Mouse (Mus musculus) left cerebral cortex, postnatal 14 days (tissue): ENCODE data around the gene Tmem184a. TPM values are rescaled to one million over a fixed set of nuclear protein-coding genes. Genes with fewer than 3 reads are reported as not detected.

Experiments
- DNase-seq, 2 experiments: peaks; one replicate each; pipeline ENCODE4 v3.0.0; 2021 to 2022; ENCODE audit warnings: low spot score in 2 of 2, mixed read lengths in 1 of 2
- intact Hi-C: fragments of 180-260 bp; cut with DNase I; formaldehyde crosslinking; loops from one replicate; pipeline ENCODE4 v1.15.1; 2025
- long read RNA-seq, 2 experiments: library from polyadenylated mRNA; stranded (forward); transcript quantifications; one replicate each; pipeline ENCODE4 v2.0.0; 2021
- total RNA-seq, 2 experiments: library from RNA; stranded (reverse); gene quantifications; 2 replicates each; pipeline ENCODE4 v1.2.3; 2021

Gene Tmem184a
- total RNA-seq: under 1 TPM in 1 of 2 experiments, not detected in 1; 0.08 TPM
- long read RNA-seq, experiment 1: 0 reads
- long read RNA-seq, experiment 2: 0 reads

GRCm38 (mm10) chr5:139819538-139820181 lies at the start of gene Tmem184a:
Tmem184a (minus strand) TSS chr5:139819917.
- intact Hi-C loops: no loop called here
- no peak for DNase-seq

- peak; percentile 44 for DNase-seq
- intact Hi-C loops: no loop called here
These were observed 43.0 kb upstream of the Tmem184a start for GRCm38 (mm10) chr5:139862759-139863158.

- no peak for DNase-seq
- intact Hi-C loops: no loop called here
These were observed 40.8 kb upstream of the Tmem184a start for GRCm38 (mm10) chr5:139860328-139861104.

- DNase-seq: no peak
- intact Hi-C loops: no loop called here
These were observed 30.1 kb upstream of the Tmem184a start for GRCm38 (mm10) chr5:139849626-139850320.

GRCm38 (mm10) chr5:139839142-139839541 lies 19.4 kb upstream of the Tmem184a start:
- intact Hi-C loops: loop anchor here (5.0 to 10.0 kb wide), 5 partner anchors 303 to 573 kb away; partner anchors contain the start of gene Mrm2
- DNase-seq: no peak

GRCm38 (mm10) chr5:139838476-139838892 lies 18.8 kb upstream of the Tmem184a start:
- DNase-seq: peak; percentile 36 to 74
- intact Hi-C loops: loop anchor here (5.0 to 10.0 kb wide), 5 partner anchors 304 to 574 kb away; partner anchors contain the start of gene Mrm2

- intact Hi-C loops: loop anchor here (5.0 to 10.0 kb wide), 5 partner anchors 307 to 577 kb away; partner anchors contain the start of gene Mrm2
- DNase-seq: peak in 1 of 2 experiments; percentile 24
These were observed 16.0 kb upstream of the Tmem184a start for GRCm38 (mm10) chr5:139835706-139836105.

GRCm38 (mm10) chr5:139832125-139832524 lies 12.4 kb upstream of the Tmem184a start:
- intact Hi-C loops: loop anchor here (10.0 kb wide), 1 partner anchor 353 kb away; no protein-coding TSS in a partner anchor

GRCm38 (mm10) chr5:139830734-139831133 lies 11.0 kb upstream of the Tmem184a start:
- intact Hi-C loops: loop anchor here (10.0 kb wide), 1 partner anchor 354 kb away; no protein-coding TSS in a partner anchor
- no peak for DNase-seq

More at GRCm38 (mm10) chr5:139832125-139832524, 12.4 kb upstream of the Tmem184a start:
- no peak for DNase-seq

GRCm38 (mm10) chr5:139829384-139829783 lies 9.7 kb upstream of the Tmem184a start:
- intact Hi-C loops: no loop called here
- DNase-seq: peak; percentile 62 to 84

- no peak for DNase-seq
- intact Hi-C loops: no loop called here
These were observed 7.9 kb upstream of the Tmem184a start for GRCm38 (mm10) chr5:139827593-139827992.

GRCm38 (mm10) chr5:139826357-139827055 lies 6.8 kb upstream of the Tmem184a start, which contains the start of the genes Gm26938 and Psmg3:
Gm26938 (minus strand) TSS chr5:139826407.
Psmg3 (minus strand) TSS chr5:139826885.
- DNase-seq: peak; percentile 84 to 90
- intact Hi-C loops: no loop called here

GRCm38 (mm10) chr5:139825947-139826346 lies 6.2 kb upstream of the Tmem184a start:
- no peak for DNase-seq
- intact Hi-C loops: no loop called here

GRCm38 (mm10) chr5:139824531-139824930 lies 4.8 kb upstream of the Tmem184a start:
- intact Hi-C loops: no loop called here
- DNase-seq: no peak

GRCm38 (mm10) chr5:139821466-139822459 lies 2.0 kb upstream of the Tmem184a start:
- intact Hi-C loops: no loop called here
- no peak for DNase-seq

GRCm38 (mm10) chr5:139818801-139819200 lies 916 bp downstream of the Tmem184a start:
- intact Hi-C loops: no loop called here
- peak; percentile 34 to 39 for DNase-seq

- intact Hi-C loops: no loop called here
- no peak for DNase-seq
These were observed 1.7 kb downstream of the Tmem184a start for GRCm38 (mm10) chr5:139818056-139818455.

- no peak for DNase-seq
- intact Hi-C loops: no loop called here
These were observed 2.4 kb downstream of the Tmem184a start for GRCm38 (mm10) chr5:139817292-139817691.
